Mouse (Mus musculus) MEL (cell line): ENCODE data around the gene Slc5a10. TPM values are rescaled to one million over a fixed set of nuclear protein-coding genes. Genes with fewer than 3 reads are reported as not detected.

ENCODE experiments used
- DNase-seq: peaks from one replicate; pipeline ENCODE4 v3.0.0; 2011; ENCODE audit warnings: low read depth, low spot score
- H3K27ac ChIP-seq: 2 replicates; pipeline ENCODE4 v1.5.1; 2012; ENCODE audit warnings: low read depth, mild to moderate bottlenecking, control low read depth, low read length, moderate library complexity; ENCODE audit not compliant: control insufficient read depth
- H3K27me3 ChIP-seq, 2 experiments: fragments of 150-350 bp in 1 of 2; sonication (generic) in 1 of 2; 2 replicates each; pipeline ENCODE4 v1.6.1; 2012; ENCODE audit warnings: low read length in 2 of 2, mild to moderate bottlenecking in 2 of 2, improper control_type of control experiment in 1 of 2, moderate library complexity in 1 of 2; ENCODE audit not compliant: insufficient read depth in 2 of 2, control insufficient read depth in 1 of 2
- H3K36me3 ChIP-seq, 2 experiments: 2 replicates each; pipeline ENCODE4 v1.6.1; 2012 to 2014; ENCODE audit warnings: low read length in 2 of 2, improper control_type of control experiment in 1 of 2, inconsistent platforms in 1 of 2, mild to moderate bottlenecking in 1 of 2; ENCODE audit not compliant: insufficient read depth in 2 of 2, control insufficient read depth in 1 of 2
- H3K4me1 ChIP-seq, 2 experiments: fragments of 150-350 bp in 1 of 2; sonication (generic) in 1 of 2; 2 replicates each; pipeline ENCODE4 v1.6.1; 2012; ENCODE audit warnings: low read length in 2 of 2, improper control_type of control experiment in 1 of 2, mild to moderate bottlenecking in 1 of 2; ENCODE audit not compliant: insufficient read depth in 2 of 2, control insufficient read depth in 1 of 2
- H3K4me3 ChIP-seq, 2 experiments: fragments of 150-350 bp in 1 of 2; sonication (generic) in 1 of 2; 2 replicates each; pipeline ENCODE4 v1.5.1; 2012; ENCODE audit warnings: low read depth in 2 of 2, low read length in 2 of 2, mild to moderate bottlenecking in 2 of 2, moderate library complexity in 2 of 2, control low read depth in 1 of 2, improper control_type of control experiment in 1 of 2; ENCODE audit not compliant: control insufficient read depth in 1 of 2, insufficient read depth in 1 of 2
- H3K79me2 ChIP-seq: 2 replicates; pipeline ENCODE4 v1.6.1; 2012; ENCODE audit warnings: mild to moderate bottlenecking, low read length, moderate library complexity; ENCODE audit not compliant: control insufficient read depth, poor library complexity, insufficient read depth
- H3K9ac ChIP-seq: 2 replicates; pipeline ENCODE4 v1.6.1; 2012; ENCODE audit warnings: low read depth, mild to moderate bottlenecking, control low read depth, low read length, moderate library complexity; ENCODE audit not compliant: control insufficient read depth, poor library complexity, severe bottlenecking
- H3K9me3 ChIP-seq: fragments of 150-350 bp; sonication (generic); replicated peaks from 2 replicates; pipeline ENCODE4 v1.6.1; 2012; ENCODE audit warnings: mild to moderate bottlenecking, low read length, improper control_type of control experiment, moderate library complexity; ENCODE audit not compliant: insufficient read depth
- BHLHE40 ChIP-seq: IDR thresholded peaks from 2 replicates; pipeline ENCODE4 v1.6.1; 2012; ENCODE audit warnings: low read depth, mild to moderate bottlenecking, inconsistent platforms, low read length, improper control_type of control experiment, borderline replicate concordance
- CHD1 ChIP-seq: IDR thresholded peaks from 2 replicates; pipeline ENCODE4 v1.6.1; 2012; ENCODE audit warnings: low read depth, mild to moderate bottlenecking, inconsistent platforms, low read length, improper control_type of control experiment
- CTCF ChIP-seq, 3 experiments: IDR thresholded peaks in 2 of 3; conservative IDR thresholded peaks in 1 of 3; 2 replicates each; pipeline ENCODE4 v1.5.1; 2011 to 2012; ENCODE audit warnings: low read length in 3 of 3, low read depth in 2 of 3, mild to moderate bottlenecking in 2 of 3, improper control_type of control experiment in 1 of 3, inconsistent platforms in 1 of 3, mixed read lengths in 1 of 3, moderate library complexity in 1 of 3; ENCODE audit not compliant: control insufficient read depth in 1 of 3, insufficient read depth in 1 of 3, poor library complexity in 1 of 3, severe bottlenecking in 1 of 3
- ELF1 ChIP-seq: IDR thresholded peaks from 2 replicates; pipeline ENCODE4 v1.6.1; 2014; ENCODE audit warnings: low read depth, mild to moderate bottlenecking, inconsistent platforms, low read length, improper control_type of control experiment, moderate library complexity
- EP300 ChIP-seq, 2 experiments: IDR thresholded peaks; 2 replicates each; pipeline ENCODE4 v1.6.1; 2011; ENCODE audit warnings: improper control_type of control experiment in 2 of 2, low read length in 2 of 2, low read depth in 1 of 2, mild to moderate bottlenecking in 1 of 2
- HCFC1 ChIP-seq: IDR thresholded peaks from 2 replicates; pipeline ENCODE4 v1.6.1; 2012; ENCODE audit warnings: low read depth, mild to moderate bottlenecking, inconsistent platforms, low read length, improper control_type of control experiment, moderate library complexity
- JUND ChIP-seq: IDR thresholded peaks from 2 replicates; pipeline ENCODE4 v1.6.1; 2011; ENCODE audit warnings: low read depth, mild to moderate bottlenecking, improper control_type of control experiment, low read length
- MAFK ChIP-seq: IDR thresholded peaks from 2 replicates; pipeline ENCODE4 v1.6.1; 2011; ENCODE audit warnings: low read depth, mild to moderate bottlenecking, low read length, improper control_type of control experiment, borderline replicate concordance
- MAX ChIP-seq: IDR thresholded peaks from 2 replicates; pipeline ENCODE4 v1.6.1; 2011; ENCODE audit warnings: low read length, improper control_type of control experiment
- MAZ ChIP-seq: IDR thresholded peaks from 2 replicates; pipeline ENCODE4 v1.6.1; 2012; ENCODE audit warnings: low read depth, mild to moderate bottlenecking, inconsistent platforms, low read length, improper control_type of control experiment
- MEF2A ChIP-seq: IDR thresholded peaks from 2 replicates; pipeline ENCODE4 v1.6.1; 2014; ENCODE audit warnings: low read depth, mild to moderate bottlenecking, inconsistent platforms, low read length, improper control_type of control experiment; ENCODE audit not compliant: poor library complexity, insufficient replicate concordance, severe bottlenecking; ENCODE audit errors: extremely low read depth
- MXI1 ChIP-seq: IDR thresholded peaks from 2 replicates; pipeline ENCODE4 v1.6.1; 2011; ENCODE audit warnings: mild to moderate bottlenecking, low read depth, low read length, improper control_type of control experiment
- NRF1 ChIP-seq: IDR thresholded peaks from 2 replicates; pipeline ENCODE4 v1.6.1; 2014; ENCODE audit warnings: low read depth, mild to moderate bottlenecking, inconsistent platforms, low read length, improper control_type of control experiment, moderate library complexity; ENCODE audit not compliant: poor library complexity, insufficient read depth, severe bottlenecking
- POLR2A ChIP-seq, 2 experiments: IDR thresholded peaks; 2 replicates each; pipeline ENCODE4 v1.6.1; 2011 to 2012; ENCODE audit warnings: low read length in 2 of 2, mild to moderate bottlenecking in 2 of 2, control low read depth in 1 of 2, improper control_type of control experiment in 1 of 2, low read depth in 1 of 2, moderate library complexity in 1 of 2; ENCODE audit not compliant: control insufficient read depth in 1 of 2, insufficient read depth in 1 of 2, poor library complexity in 1 of 2
- POLR2AphosphoS2 ChIP-seq: IDR thresholded peaks from 2 replicates; pipeline ENCODE4 v1.6.1; 2011; ENCODE audit warnings: low read length, improper control_type of control experiment
- POLR2AphosphoS5 ChIP-seq: IDR thresholded peaks from 2 replicates; pipeline ENCODE4 v1.6.1; 2012; ENCODE audit warnings: low read depth, borderline replicate concordance, mild to moderate bottlenecking, inconsistent platforms, low read length, moderate library complexity, mixed read lengths
- SIN3A ChIP-seq: IDR thresholded peaks from 2 replicates; pipeline ENCODE4 v1.6.1; 2012; ENCODE audit warnings: low read length, improper control_type of control experiment, inconsistent platforms
- SMC3 ChIP-seq: IDR thresholded peaks from 2 replicates; pipeline ENCODE4 v1.6.1; 2011; ENCODE audit warnings: low read depth, low read length, improper control_type of control experiment
- TAL1 ChIP-seq: IDR thresholded peaks from 2 replicates; pipeline ENCODE4 v1.6.1; 2012; ENCODE audit warnings: mild to moderate bottlenecking, inconsistent platforms, low read length, moderate library complexity, mixed read lengths
- TCF12 ChIP-seq: IDR thresholded peaks from 2 replicates; pipeline ENCODE4 v1.6.1; 2014; ENCODE audit warnings: low read depth, mild to moderate bottlenecking, inconsistent platforms, low read length, improper control_type of control experiment, moderate library complexity
- USF1 ChIP-seq: IDR thresholded peaks from 2 replicates; pipeline ENCODE4 v1.6.1; 2014; ENCODE audit warnings: low read depth, mild to moderate bottlenecking, inconsistent platforms, low read length, improper control_type of control experiment, moderate library complexity
- ZC3H11A ChIP-seq: IDR thresholded peaks from 2 replicates; pipeline ENCODE4 v1.6.1; 2012; ENCODE audit warnings: low read depth, mild to moderate bottlenecking, inconsistent platforms, low read length, improper control_type of control experiment
- ZMIZ1 ChIP-seq: IDR thresholded peaks from 2 replicates; pipeline ENCODE4 v1.6.1; 2012; ENCODE audit warnings: low read depth, mild to moderate bottlenecking, inconsistent platforms, low read length, improper control_type of control experiment, moderate library complexity
- polyA plus RNA-seq, 2 experiments: library from polyadenylated mRNA; stranded (reverse) in 1 of 2; unstranded in 1 of 2; fragments of >175 nt in 1 of 2; fragments of >200 nt in 1 of 2; gene quantifications; 2 replicates each; pipeline versions ENCODE4 v1.2.1 to v1.2.4; 2012; ENCODE audit warnings: low replicate concordance in 2 of 2, low read depth in 1 of 2; ENCODE audit not compliant: insufficient read length in 2 of 2, insufficient read depth in 1 of 2, missing spikeins in 1 of 2
- total RNA-seq: library from RNA; depleted of rRNA; stranded (reverse); fragments of 300-350 nt; gene quantifications from 2 replicates; pipeline ENCODE4 v1.2.3, GENCODE M21; 2012

The Slc5a10 gene
- total and polyA plus RNA-seq, 3 experiments: 0.08 TPM; not detected in 2

GRCm38 (mm10) chr11:61650470-61651265 lies 70.0 kb downstream of the Slc5a10 start:
- Histone ChIP-seq H3K4me3 (no peak overlapping the region), H3K79me2 (no peaks in the 10 kb centered on the region), H3K36me3 (peaks cover 0 to 3% of the 10 kb centered on the region in 2 experiments; a peak in 2 of 4 replicates), H3K9me3 (no peaks in the 10 kb centered on the region), H3K9ac (no peak overlapping the region), H3K27me3 (no peaks in the 10 kb centered on the region; a peak in 1 of 4 replicates), H3K4me1 (peaks cover 0 to 20% of the 10 kb centered on the region in 2 experiments; a peak in 3 of 4 replicates), H3K27ac (no peak overlapping the region)
- DNase-seq: no peak
- TF ChIP-seq CHD1: no peak
- TF ChIP-seq HCFC1: no peak
- TF ChIP-seq USF1: no peak
- no peak for TF ChIP-seq MAFK
- no peak for TF ChIP-seq ZC3H11A
- no peak for TF ChIP-seq EP300 (IDR thresholded peaks at IDR 0.05; ENCODE audit: low read depth in 1 of 2, low read length in 2 of 2)
- TF ChIP-seq TCF12: no peak

GRCm38 (mm10) chr11:61649626-61650025 lies 71.0 kb downstream of the Slc5a10 start:
- no peak overlapping the region for H3K4me3 ChIP-seq
- H3K9ac ChIP-seq: no peak overlapping the region
- no peak overlapping the region for H3K27ac ChIP-seq
- peaks cover 3 to 30% of the 10 kb centered on the region in 2 experiments; a peak in 3 of 4 replicates for H3K4me1 ChIP-seq
- TF ChIP-seq ZMIZ1 (no peak), MAFK (no peak), JUND (no peak), POLR2A (IDR thresholded peaks at IDR 0.05; ENCODE audit: control insufficient read depth in 1 of 2, insufficient read depth in 1 of 2, low read depth in 1 of 2, low read length in 2 of 2, poor library complexity in 1 of 2) (no peak), MEF2A (no peak), ELF1 (no peak), MXI1 (no peak), MAZ (no peak), SIN3A (no peak), SMC3 (no peak), POLR2AphosphoS5 (no peak), CTCF (IDR thresholded peaks at IDR 0.05 in 2 of 3, conservative IDR thresholded peaks at IDR 0.05 in 1 of 3; ENCODE audit: control insufficient read depth in 1 of 3, insufficient read depth in 1 of 3, low read depth in 2 of 3, low read length in 3 of 3, poor library complexity in 1 of 3, severe bottlenecking in 1 of 3) (no peak), TCF12 (no peak), MAX (no peak), BHLHE40 (no peak), NRF1 (no peak), POLR2AphosphoS2 (no peak), TAL1 (no peak), ZC3H11A (no peak)
- peaks cover 0 to 8% of the 10 kb centered on the region in 2 experiments; a peak in 2 of 4 replicates for H3K36me3 ChIP-seq
- DNase-seq: no peak
- no peaks in the 10 kb centered on the region for H3K9me3 ChIP-seq
- no peaks in the 10 kb centered on the region; a peak in 1 of 4 replicates for H3K27me3 ChIP-seq
- H3K79me2 ChIP-seq: no peaks in the 10 kb centered on the region
